Mouse (Mus musculus) neural tube, embryonic 14.5 days (tissue): ENCODE measurements around the gene Exosc9. TPM values are rescaled to one million over a fixed set of nuclear protein-coding genes. Genes with fewer than 3 reads are reported as not detected.
A peak's percentile ranks its signal among the peaks of the same experiment; 100 is the strongest.

Experiments used
- ATAC-seq: fragments of 200-750 bp; cut with Nextera tagmentation; 2 replicates; pipeline ENCODE4 v1.8.0; 2017; ENCODE audit warnings: low read depth, mild to moderate bottlenecking, moderate TSS enrichment, moderate library complexity
- H3K27ac ChIP-seq: fragments of 300-500 bp; sonication (generic); 2 replicates; pipeline ENCODE4 v1.5.1; 2014; ENCODE audit warnings: low read depth, mild to moderate bottlenecking, control low read depth, low read length, moderate library complexity, mixed read lengths
- H3K27me3 ChIP-seq: fragments of 300-500 bp; sonication (generic); 2 replicates; pipeline ENCODE4 v1.6.1; 2014; ENCODE audit warnings: low read length; ENCODE audit not compliant: control insufficient read depth, insufficient read depth
- H3K36me3 ChIP-seq: fragments of 300-500 bp; sonication (generic); 2 replicates; pipeline ENCODE4 v1.6.1; 2014; ENCODE audit warnings: low read length, mixed read lengths; ENCODE audit not compliant: control insufficient read depth, insufficient read depth
- H3K4me1 ChIP-seq: fragments of 300-500 bp; sonication (generic); 2 replicates; pipeline ENCODE4 v1.6.1; 2014; ENCODE audit warnings: low read length; ENCODE audit not compliant: control insufficient read depth, insufficient read depth
- H3K4me2 ChIP-seq: fragments of 300-500 bp; sonication (generic); 2 replicates; pipeline ENCODE4 v1.6.1; 2014; ENCODE audit warnings: mild to moderate bottlenecking, low read depth, low read length, control low read depth
- H3K4me3 ChIP-seq: fragments of 300-500 bp; sonication (generic); 2 replicates; pipeline ENCODE4 v1.5.1; 2014; ENCODE audit warnings: low read depth, low read length, control low read depth, mixed read lengths
- H3K9ac ChIP-seq: fragments of 300-500 bp; sonication (generic); replicated peaks from 2 replicates; pipeline ENCODE4 v1.6.1; 2014; ENCODE audit warnings: low read depth, mild to moderate bottlenecking, control low read depth, low read length, mixed read lengths
- H3K9me3 ChIP-seq: fragments of 300-500 bp; sonication (generic); 2 replicates; pipeline ENCODE4 v1.6.1; 2016; ENCODE audit warnings: low read length; ENCODE audit not compliant: control insufficient read depth
- WGBS: fragments of 180-500 bp; shearing (Covaris S2); extraction: QIAGEN DNeasy Blood & Tissue Kit; methylation state at CpG from one replicate; pipeline ENCODE4 v1.1.7; 2014; 5-methylcytosine and 5-hydroxymethylcytosine counted together
- polyA plus RNA-seq: library from polyadenylated mRNA; unstranded; fragments of >200 nt; fragmentation: Nextera tagmentation; extraction: Ambion mirVana; gene quantifications from 2 replicates; pipeline ENCODE4 v1.2.1, GENCODE M21; 2014

Gene Exosc9
- 84.9 and 87.1 TPM in 2 replicates for polyA plus RNA-seq

GRCm38 (mm10) chr3:36552406-36553047, at the start of gene Exosc9:
Gene Exosc9 (plus strand): TSS chr3:36552606.
- Histone ChIP-seq H3K4me3 (peak within 1 kb of the TSS; percentile 75), H3K9ac (peak within 1 kb of the TSS; percentile 68), H3K4me1 (peaks cover 12% of the 10 kb centered on the region; the same call in 1 of the 2 replicates), H3K36me3 (peaks cover 21% of the 10 kb centered on the region), H3K9me3 (no peaks in the 10 kb centered on the region), H3K27ac (peak within 1 kb of the TSS; percentile 81), H3K4me2 (peak within 1 kb of the TSS; percentile 87), H3K27me3 (no peaks in the 10 kb centered on the region)
- peak; percentile 97 for ATAC-seq
- 0% methylated on average over 39 of the region's 39 CpGs for WGBS

GRCm38 (mm10) chr3:36505306-36505705, 47.1 kb upstream of the Exosc9 start:
- no peak for ATAC-seq
- Histone ChIP-seq H3K27ac (no peak overlapping the region), H3K4me3 (no peak overlapping the region), H3K4me1 (no peaks in the 10 kb centered on the region), H3K27me3 (no peaks in the 10 kb centered on the region), H3K36me3 (no peaks in the 10 kb centered on the region), H3K9ac (no peak overlapping the region), H3K4me2 (no peak overlapping the region), H3K9me3 (no peaks in the 10 kb centered on the region)
- WGBS: 84% methylated on average over 8 of the region's 8 CpGs

- no peak for ATAC-seq
- WGBS: 63% methylated on average over 10 of the region's 10 CpGs
- no peaks in the 10 kb centered on the region for H3K9me3 ChIP-seq
- no peaks in the 10 kb centered on the region for H3K27me3 ChIP-seq
- H3K4me3 ChIP-seq: no peak overlapping the region
- H3K4me2 ChIP-seq: no peak overlapping the region
- no peaks in the 10 kb centered on the region for H3K4me1 ChIP-seq
- no peak overlapping the region for H3K27ac ChIP-seq
- no peak overlapping the region for H3K9ac ChIP-seq
- H3K36me3 ChIP-seq: no peaks in the 10 kb centered on the region
Observed at GRCm38 (mm10) chr3:36505809-36506735, 46.3 kb upstream of the Exosc9 start.

DNA sequence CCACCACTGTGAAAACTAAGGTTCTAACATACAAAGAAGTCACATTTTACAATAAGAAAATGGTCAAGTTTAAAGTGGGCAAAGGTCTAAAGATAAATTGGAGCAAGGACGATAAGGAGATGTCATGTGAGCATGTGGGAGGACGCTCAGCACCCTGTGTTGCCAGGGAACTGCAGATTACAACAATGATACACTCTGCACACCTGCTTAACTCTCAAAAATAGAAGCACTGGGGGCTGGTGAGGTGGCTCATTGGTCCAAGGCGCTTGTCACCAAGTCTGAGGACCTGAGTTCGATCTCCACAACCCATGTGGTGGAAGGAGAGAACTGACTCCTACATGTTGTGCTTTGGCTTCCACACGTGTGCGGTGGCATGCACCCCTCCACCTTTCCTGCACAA, 40.9 kb upstream of the Exosc9 start:
- no peak overlapping the region for H3K27ac ChIP-seq
- H3K9me3 ChIP-seq: no peaks in the 10 kb centered on the region
- ATAC-seq: no peak
- H3K36me3 ChIP-seq: no peaks in the 10 kb centered on the region
- H3K9ac ChIP-seq: no peak overlapping the region
- WGBS: 90% methylated on average over 6 of the region's 6 CpGs
- no peaks in the 10 kb centered on the region for H3K4me1 ChIP-seq
- H3K4me2 ChIP-seq: no peak overlapping the region
- H3K4me3 ChIP-seq: no peak overlapping the region
- no peaks in the 10 kb centered on the region for H3K27me3 ChIP-seq

DNA sequence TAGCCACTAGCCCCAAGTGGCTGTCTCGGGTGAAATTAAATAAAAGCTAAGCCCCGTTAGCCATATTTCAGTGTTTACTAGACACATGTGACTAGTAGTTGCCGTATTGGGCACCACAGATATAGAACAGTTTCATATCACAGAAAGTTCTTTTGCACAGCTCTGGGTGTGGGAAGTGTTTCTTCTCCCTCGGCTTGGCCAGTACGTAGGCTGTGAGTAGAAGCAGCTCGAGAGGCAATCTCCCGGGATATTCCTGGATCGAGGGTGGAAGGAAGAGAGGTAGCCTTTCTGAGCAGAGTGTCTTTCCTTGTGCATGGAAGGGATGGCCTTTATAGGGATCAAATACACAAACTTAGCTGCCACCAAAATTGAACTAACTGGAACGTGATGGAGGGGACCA, 36.2 kb upstream of the Exosc9 start:
- 85% methylated on average over 9 of the region's 9 CpGs for WGBS

GRCm38 (mm10) chr3:36521073-36522060, 31.0 kb upstream of the Exosc9 start, which contains the start of gene Gm11549:
Gene Gm11549 (minus strand): TSS chr3:36521813.
- WGBS: under 1% methylated on average over 51 of the region's 51 CpGs
- H3K4me1 ChIP-seq: no peaks in the 10 kb centered on the region
- H3K27me3 ChIP-seq: peaks cover 13% of the 10 kb centered on the region
- peak within 1 kb of the TSS; percentile 92 for H3K4me2 ChIP-seq
- H3K9ac ChIP-seq: peak within 1 kb of the TSS; percentile 46
- no peaks in the 10 kb centered on the region for H3K36me3 ChIP-seq
- H3K9me3 ChIP-seq: no peaks in the 10 kb centered on the region
- peak; percentile 81 for ATAC-seq
- no peak within 1 kb of the TSS for H3K27ac ChIP-seq
- H3K4me3 ChIP-seq: peak within 1 kb of the TSS; percentile 46

More for the DNA sequence above, 36.2 kb upstream of the Exosc9 start:
- no peaks in the 10 kb centered on the region for H3K4me1 ChIP-seq
- H3K27me3 ChIP-seq: peaks cover 8% of the 10 kb centered on the region
- H3K27ac ChIP-seq: no peak overlapping the region
- no peaks in the 10 kb centered on the region for H3K36me3 ChIP-seq
- no peak for ATAC-seq
- no peak overlapping the region for H3K4me2 ChIP-seq
- no peak overlapping the region for H3K9ac ChIP-seq
- no peaks in the 10 kb centered on the region for H3K9me3 ChIP-seq
- no peak overlapping the region for H3K4me3 ChIP-seq

- H3K4me2 ChIP-seq: no peak overlapping the region; the same call in 1 of the 2 replicates
- H3K27me3 ChIP-seq: peaks cover 13% of the 10 kb centered on the region
- 3% methylated on average over 4 of the region's 4 CpGs for WGBS
- no peak overlapping the region for H3K27ac ChIP-seq
- H3K4me1 ChIP-seq: no peaks in the 10 kb centered on the region
- ATAC-seq: no peak
- H3K9ac ChIP-seq: no peak overlapping the region
- H3K9me3 ChIP-seq: no peaks in the 10 kb centered on the region
- H3K4me3 ChIP-seq: no peak overlapping the region
- H3K36me3 ChIP-seq: no peaks in the 10 kb centered on the region
Observed at GRCm38 (mm10) chr3:36522137-36522536, 30.3 kb upstream of the Exosc9 start.

DNA sequence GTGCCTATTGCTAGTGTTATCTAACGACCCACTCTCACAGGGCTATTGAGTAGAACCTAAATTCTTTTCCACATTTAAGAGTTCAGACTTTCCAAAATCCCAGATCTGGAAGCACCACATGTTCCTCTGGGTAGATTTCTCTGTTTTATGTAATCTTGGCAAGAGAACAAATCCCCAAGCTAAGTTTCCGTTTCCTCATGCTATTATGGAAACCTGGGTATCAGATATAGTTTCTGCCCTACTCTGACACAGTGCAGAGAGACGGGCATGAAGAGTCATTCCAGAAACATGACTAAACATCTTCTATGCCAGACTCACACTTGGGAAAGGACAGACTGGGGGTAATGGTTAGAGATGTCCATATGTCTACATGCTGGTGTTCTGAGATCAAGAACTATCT, 27.9 kb upstream of the Exosc9 start:
- Histone ChIP-seq H3K9me3 (no peaks in the 10 kb centered on the region), H3K4me2 (no peak overlapping the region), H3K27ac (no peak overlapping the region), H3K9ac (no peak overlapping the region), H3K36me3 (no peaks in the 10 kb centered on the region), H3K27me3 (peaks cover 13% of the 10 kb centered on the region), H3K4me3 (no peak overlapping the region), H3K4me1 (no peaks in the 10 kb centered on the region)
- no peak for ATAC-seq
- 83% methylated on average over 3 of the region's 3 CpGs for WGBS
